Mouse (Mus musculus): Measurements from ENCODE around the gene Gm14597. TPM values are rescaled to one million over a fixed set of nuclear protein-coding genes. Genes with fewer than 3 reads are reported as not detected.

The Gm14597 gene
- total RNA-seq, 2 experiments from 2014 or later: not detected

Other genes with a start within 250 kb of the Gm14597 start
- 24.8 and 31.4 TPM in 2 replicates for gene Mospd1, start 238.5 kb downstream of the Gm14597 start, total RNA-seq (2014; fragmentation: Nextera tagmentation)
- gene Mospd1, start 238.5 kb downstream of the Gm14597 start, total RNA-seq (2017): 25.8 and 38.5 TPM in 2 replicates
- gene Etd, start 174.1 kb downstream of the Gm14597 start, total RNA-seq (2014; fragmentation: Nextera tagmentation): not detected in 2 replicates
- gene Etd, start 174.1 kb downstream of the Gm14597 start, total RNA-seq (2017): not detected in 2 replicates
- not detected in 2 replicates for gene Rtl8c, start 947 bp downstream of the Gm14597 start, total RNA-seq (2014; fragmentation: Nextera tagmentation)
- 11.2 TPM in 1 of 2 replicates, not detected in the other for gene Rtl8c, start 947 bp downstream of the Gm14597 start, total RNA-seq (2017)
- gene Rtl8a, start 34.7 kb upstream of the Gm14597 start, total RNA-seq (2014; fragmentation: Nextera tagmentation): 6.0 and 10.0 TPM in 2 replicates
- gene Rtl8a, start 34.7 kb upstream of the Gm14597 start, total RNA-seq (2017): 5.1 and 6.7 TPM in 2 replicates
- 4.1 and 14.3 TPM in 2 replicates for gene Rtl8b, start 61.4 kb upstream of the Gm14597 start, total RNA-seq (2014; fragmentation: Nextera tagmentation)
- 0.14 and 0.65 TPM in 2 replicates for gene Rtl8b, start 61.4 kb upstream of the Gm14597 start, total RNA-seq (2017)
- gene 4930502E18Rik, start 115.8 kb upstream of the Gm14597 start, total RNA-seq (2014; fragmentation: Nextera tagmentation): not detected in 2 replicates
- gene 4930502E18Rik, start 115.8 kb upstream of the Gm14597 start, total RNA-seq (2017): not detected in 2 replicates
- gene 1700013H16Rik, start 148.9 kb upstream of the Gm14597 start, total RNA-seq (2014; fragmentation: Nextera tagmentation): not detected in 2 replicates
- not detected in 2 replicates for gene 1700013H16Rik, start 148.9 kb upstream of the Gm14597 start, total RNA-seq (2017)
- not detected in 2 replicates for gene Zfp36l3, start 167.4 kb upstream of the Gm14597 start, total RNA-seq (2014; fragmentation: Nextera tagmentation)
- not detected in 2 replicates for gene Zfp36l3, start 167.4 kb upstream of the Gm14597 start, total RNA-seq (2017)
- 3.8 TPM in 1 of 2 replicates, not detected in the other for gene Xlr, start 188.7 kb upstream of the Gm14597 start, total RNA-seq (2014; fragmentation: Nextera tagmentation)
- gene Xlr, start 188.7 kb upstream of the Gm14597 start, total RNA-seq (2017): 3.9 and 6.0 TPM in 2 replicates